Mouse (Mus musculus) hindbrain, embryonic 14.5 days (tissue): ENCODE measurements around the gene Kpna2. TPM values are rescaled to one million over a fixed set of nuclear protein-coding genes. Genes with fewer than 3 reads are reported as not detected.

ENCODE experiments used
- ATAC-seq: fragments of 200-750 bp; cut with Nextera tagmentation; 2 replicates; pipeline ENCODE4 v1.8.0; 2017; ENCODE audit warnings: moderate number of reproducible peaks, mild to moderate bottlenecking, moderate TSS enrichment, moderate library complexity; ENCODE audit not compliant: low FRiP score
- DNase-seq: peaks from one replicate; pipeline ENCODE4 v3.0.0-alpha.2; 2015; ENCODE audit warnings: low spot score
- H3K27ac ChIP-seq: fragments of 300-500 bp; sonication (generic); 2 replicates; pipeline ENCODE4 v1.5.1; 2014; ENCODE audit warnings: mild to moderate bottlenecking, moderate library complexity
- H3K27me3 ChIP-seq: fragments of 300-500 bp; sonication (generic); 2 replicates; pipeline ENCODE4 v1.6.1; 2014; ENCODE audit warnings: mild to moderate bottlenecking, low read length, mixed read lengths; ENCODE audit not compliant: control insufficient read depth, insufficient read depth
- H3K36me3 ChIP-seq: fragments of 300-500 bp; sonication (generic); replicated peaks from 2 replicates; pipeline ENCODE4 v1.6.1; 2014; ENCODE audit not compliant: control insufficient read depth, insufficient read depth
- H3K4me1 ChIP-seq: fragments of 300-500 bp; sonication (generic); replicated peaks from 2 replicates; pipeline ENCODE4 v1.6.1; 2014; ENCODE audit warnings: antibody characterized with exemption, low read length, mixed read lengths; ENCODE audit not compliant: control insufficient read depth, insufficient read depth
- H3K4me2 ChIP-seq: fragments of 300-500 bp; sonication (generic); replicated peaks from 2 replicates; pipeline ENCODE4 v1.6.1; 2014; ENCODE audit warnings: mild to moderate bottlenecking, moderate library complexity
- H3K4me3 ChIP-seq: fragments of 300-500 bp; sonication (generic); replicated peaks from 2 replicates; pipeline ENCODE4 v1.5.1; 2014; ENCODE audit warnings: mild to moderate bottlenecking, low read length
- H3K9ac ChIP-seq: fragments of 300-500 bp; sonication (generic); 2 replicates; pipeline ENCODE4 v1.6.1; 2014
- H3K9me3 ChIP-seq: fragments of 300-500 bp; sonication (generic); 2 replicates; pipeline ENCODE4 v1.6.1; 2016; ENCODE audit warnings: low read length; ENCODE audit not compliant: control insufficient read depth
- WGBS: fragments of 180-500 bp; shearing (Covaris S2); extraction: QIAGEN DNeasy Blood & Tissue Kit; methylation state at CpG from one replicate; pipeline ENCODE4 v1.1.7; 2014; 5-methylcytosine and 5-hydroxymethylcytosine counted together
- polyA plus RNA-seq: library from polyadenylated mRNA; unstranded; fragments of >200 nt; fragmentation: Nextera tagmentation; extraction: Ambion mirVana; gene quantifications from 2 replicates; pipeline ENCODE4 v1.2.1, GENCODE M21; 2014

Gene Kpna2
- 150 and 177 TPM in 2 replicates for polyA plus RNA-seq

DNA sequence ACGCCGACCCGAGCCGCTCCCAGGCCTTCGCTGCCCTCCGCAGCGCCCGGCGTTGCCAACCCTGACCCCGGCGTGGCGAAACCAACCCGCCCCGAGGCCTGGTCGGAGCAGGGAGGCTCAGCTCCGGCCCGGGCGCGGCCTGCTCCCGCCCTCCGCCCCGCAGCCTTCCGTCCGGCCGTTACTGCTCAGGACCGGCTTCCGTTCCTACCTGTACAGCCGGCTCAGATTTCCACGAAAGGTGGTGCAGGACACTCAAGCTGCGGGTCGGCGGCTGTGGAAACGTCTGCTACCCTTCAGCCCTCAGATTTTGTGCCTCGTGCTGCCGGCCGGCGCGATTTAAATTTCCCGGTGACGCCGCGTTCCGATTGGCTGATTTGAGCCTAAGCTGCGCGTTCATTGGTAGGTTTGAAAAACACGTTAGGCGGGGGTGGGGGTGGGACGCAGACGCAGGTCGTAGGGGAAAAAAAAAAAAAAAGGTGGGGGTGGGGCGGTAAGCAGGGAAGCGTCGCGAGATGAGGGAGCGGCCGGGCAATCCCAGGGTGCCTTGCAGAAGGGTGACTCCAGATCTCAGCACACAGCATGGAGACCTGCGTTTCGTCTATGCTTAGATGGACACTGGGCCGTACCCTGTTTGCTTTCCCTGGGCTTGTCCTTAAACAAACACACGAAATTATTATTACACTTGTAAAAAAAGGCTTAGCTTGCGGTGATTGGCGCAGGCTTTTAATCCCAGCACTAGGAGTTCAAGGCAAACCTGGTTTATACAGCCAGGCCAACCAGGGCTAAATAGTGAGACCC lies at the start of gene Kpna2:
Kpna2 (minus strand) TSS at position 391 of the 798 bp plus-strand sequence.
- peak within 1 kb of the TSS; percentile 82 for H3K4me2 ChIP-seq
- under 1% methylated on average over 61 of the region's 62 CpGs for WGBS
- H3K4me3 ChIP-seq: peak within 1 kb of the TSS; percentile 85
- peak within 1 kb of the TSS; percentile 92 for H3K27ac ChIP-seq
- DNase-seq: peak; percentile 94
- H3K27me3 ChIP-seq: no peaks in the 10 kb centered on the region
- peaks cover 12% of the 10 kb centered on the region; the same call in 1 of the 2 replicates for H3K4me1 ChIP-seq
- no peaks in the 10 kb centered on the region for H3K9me3 ChIP-seq
- peaks cover 25% of the 10 kb centered on the region for H3K36me3 ChIP-seq
- ATAC-seq: peak; percentile 95
- H3K9ac ChIP-seq: peak within 1 kb of the TSS; percentile 83

DNA sequence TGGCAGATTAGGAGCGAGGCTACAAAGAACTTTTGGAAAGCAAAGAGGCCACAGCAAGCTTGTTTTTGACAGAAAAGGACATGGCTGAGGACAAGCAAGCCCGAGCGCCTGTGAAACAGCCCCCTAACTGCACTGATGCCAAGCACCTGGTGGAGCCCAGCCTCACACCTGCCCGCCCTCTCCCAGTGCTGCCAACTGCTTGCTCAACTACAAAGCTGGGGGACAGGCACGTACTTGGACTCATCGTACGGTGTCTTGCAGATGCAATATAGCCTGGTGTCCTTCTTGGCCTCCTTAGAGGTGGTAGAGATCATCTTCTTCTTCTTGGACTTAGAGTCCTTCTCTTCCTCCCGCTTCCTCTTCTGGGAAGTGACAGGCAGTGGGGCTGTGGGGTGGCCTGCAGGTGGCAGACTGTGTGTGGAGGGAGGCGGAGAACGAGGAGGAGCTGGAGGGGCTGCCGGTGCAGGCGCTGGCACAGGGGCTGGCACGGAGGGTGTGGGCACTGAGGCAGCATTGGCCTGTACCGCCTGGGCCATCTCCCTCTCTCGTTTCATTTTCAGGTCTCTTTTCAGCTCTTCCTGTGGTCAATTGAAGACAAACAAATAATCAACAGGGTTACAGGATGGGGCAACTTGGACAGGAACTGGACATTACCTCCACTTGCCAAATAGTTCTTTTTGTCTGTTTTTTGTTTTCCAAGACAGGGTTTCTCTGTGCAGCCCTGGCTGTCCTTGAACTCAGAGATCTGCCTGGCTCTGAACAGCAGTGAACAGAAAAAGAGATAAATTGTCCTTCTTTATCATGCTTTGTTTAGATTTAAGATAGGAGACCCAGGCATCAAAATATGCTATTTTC lies 47.7 kb upstream of the Kpna2 start:
- no peaks in the 10 kb centered on the region for H3K27me3 ChIP-seq
- WGBS: 94% methylated on average over 15 of the region's 15 CpGs
- no peak for DNase-seq
- H3K36me3 ChIP-seq: peaks cover 65% of the 10 kb centered on the region
- H3K4me1 ChIP-seq: no peaks in the 10 kb centered on the region
- no peak overlapping the region for H3K9ac ChIP-seq
- no peak for ATAC-seq
- H3K4me2 ChIP-seq: no peak overlapping the region
- H3K27ac ChIP-seq: no peak overlapping the region
- no peaks in the 10 kb centered on the region for H3K9me3 ChIP-seq
- H3K4me3 ChIP-seq: no peak overlapping the region

- Histone ChIP-seq H3K9ac (no peak overlapping the region), H3K4me2 (no peak overlapping the region), H3K27me3 (no peaks in the 10 kb centered on the region), H3K27ac (no peak overlapping the region), H3K4me1 (no peaks in the 10 kb centered on the region), H3K36me3 (peaks cover 69% of the 10 kb centered on the region), H3K4me3 (no peak overlapping the region), H3K9me3 (no peaks in the 10 kb centered on the region)
- 97% methylated on average over 4 of the region's 4 CpGs for WGBS
- ATAC-seq: no peak
- no peak for DNase-seq
Measured at GRCm38 (mm10) chr11:107045546-107045945, 46.2 kb upstream of the Kpna2 start.

- Histone ChIP-seq H3K36me3 (peaks cover 81% of the 10 kb centered on the region), H3K4me1 (no peaks in the 10 kb centered on the region), H3K9ac (no peak overlapping the region), H3K27me3 (no peaks in the 10 kb centered on the region), H3K9me3 (no peaks in the 10 kb centered on the region), H3K27ac (0 out of 2 replicates have a peak overlapping the region, but pooled peaks have one; percentile 26), H3K4me3 (no peak overlapping the region), H3K4me2 (no peak overlapping the region)
- ATAC-seq (no peak; the same call in 1 of the 2 replicates), DNase-seq (peak; percentile 84)
- WGBS: 55% methylated on average over 5 of the region's 5 CpGs
Measured at GRCm38 (mm10) chr11:107044321-107044720, 45.0 kb upstream of the Kpna2 start.

GRCm38 (mm10) chr11:107043361-107043760 lies 44.0 kb upstream of the Kpna2 start:
- H3K36me3 ChIP-seq: peaks cover 91% of the 10 kb centered on the region
- H3K27ac ChIP-seq: no peak overlapping the region
- no peak overlapping the region for H3K9ac ChIP-seq
- 93% methylated on average over 11 of the region's 11 CpGs for WGBS
- no peak for ATAC-seq
- DNase-seq: no peak
- H3K4me2 ChIP-seq: no peak overlapping the region
- no peak overlapping the region for H3K4me3 ChIP-seq
- no peaks in the 10 kb centered on the region for H3K27me3 ChIP-seq
- no peaks in the 10 kb centered on the region for H3K4me1 ChIP-seq
- no peaks in the 10 kb centered on the region for H3K9me3 ChIP-seq

GRCm38 (mm10) chr11:107041396-107041795 lies 42.1 kb upstream of the Kpna2 start:
- DNase-seq (no peak), ATAC-seq (no peak)
- no peak overlapping the region for H3K4me2 ChIP-seq
- no peaks in the 10 kb centered on the region for H3K9me3 ChIP-seq
- 100% methylated on average over 3 of the region's 3 CpGs for WGBS
- no peak overlapping the region for H3K27ac ChIP-seq
- peaks cover 95% of the 10 kb centered on the region for H3K36me3 ChIP-seq
- no peak overlapping the region for H3K4me3 ChIP-seq
- no peaks in the 10 kb centered on the region for H3K4me1 ChIP-seq
- H3K27me3 ChIP-seq: no peaks in the 10 kb centered on the region
- no peak overlapping the region for H3K9ac ChIP-seq

DNA sequence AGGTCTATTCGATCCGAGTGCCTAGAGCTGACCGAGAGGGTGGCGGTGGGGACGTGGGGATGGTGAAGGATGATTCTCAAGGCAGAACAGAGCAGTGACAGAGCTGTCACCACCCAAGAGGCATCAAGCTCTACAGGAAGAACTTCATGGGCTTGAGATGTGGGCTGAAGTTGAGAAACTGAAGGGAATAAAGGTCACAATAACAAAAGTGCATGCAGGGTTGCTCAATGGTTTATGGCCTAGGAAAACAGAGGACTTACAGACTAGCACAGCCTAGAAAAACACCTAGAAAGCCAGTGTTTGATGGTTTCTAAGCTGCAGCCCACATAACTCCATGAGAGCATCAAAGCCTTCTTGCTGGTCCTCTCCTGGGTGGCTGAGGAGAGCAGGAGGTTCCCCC lies 40.1 kb upstream of the Kpna2 start:
- H3K4me2 ChIP-seq: no peak overlapping the region
- no peak overlapping the region for H3K9ac ChIP-seq
- no peaks in the 10 kb centered on the region for H3K4me1 ChIP-seq
- H3K27me3 ChIP-seq: no peaks in the 10 kb centered on the region
- ATAC-seq: no peak
- H3K27ac ChIP-seq: no peak overlapping the region
- H3K4me3 ChIP-seq: no peak overlapping the region
- no peaks in the 10 kb centered on the region for H3K9me3 ChIP-seq
- peaks cover 96% of the 10 kb centered on the region for H3K36me3 ChIP-seq
- DNase-seq: no peak
- WGBS: 91% methylated on average over 5 of the region's 5 CpGs

DNA sequence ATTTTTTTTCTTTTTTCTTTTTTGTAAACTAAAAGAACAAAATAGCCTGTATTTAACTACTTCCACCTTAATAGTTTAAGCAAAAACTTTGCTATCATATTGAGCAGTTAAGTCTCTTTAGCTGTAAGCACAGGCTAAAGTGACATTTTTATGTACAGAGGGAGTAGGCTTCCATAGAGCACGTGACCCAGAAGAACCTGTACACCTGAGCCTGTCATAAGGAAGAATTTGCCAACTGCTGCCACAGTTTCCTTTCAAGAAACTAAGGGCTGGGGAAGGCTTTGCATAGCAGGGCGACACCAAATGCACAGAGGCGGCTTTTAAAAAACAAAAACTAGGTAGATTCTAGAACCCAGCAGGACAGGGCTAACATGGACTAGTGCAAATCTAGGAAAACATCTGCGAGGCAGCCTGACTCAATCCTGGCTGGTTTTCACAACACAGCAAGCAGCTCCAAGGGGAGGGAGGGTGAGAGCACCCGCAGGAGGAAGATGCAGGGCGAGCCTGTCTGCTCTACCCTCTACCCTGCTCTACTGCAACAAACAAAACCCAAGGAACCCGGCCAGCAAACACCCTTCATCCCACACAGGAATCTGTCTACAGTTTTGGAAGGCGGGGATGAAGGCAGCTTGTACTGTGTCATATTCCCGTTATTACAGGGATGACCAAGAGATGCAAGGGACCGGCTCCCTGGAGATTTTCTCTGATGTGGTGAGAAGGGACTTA lies 34.9 kb upstream of the Kpna2 start:
- no peak overlapping the region for H3K4me3 ChIP-seq
- H3K4me1 ChIP-seq: peaks cover 5% of the 10 kb centered on the region; the same call in 1 of the 2 replicates
- H3K4me2 ChIP-seq: no peak overlapping the region
- H3K9ac ChIP-seq: no peak overlapping the region
- H3K9me3 ChIP-seq: no peaks in the 10 kb centered on the region
- no peak overlapping the region for H3K27ac ChIP-seq
- peaks cover 51% of the 10 kb centered on the region for H3K36me3 ChIP-seq
- WGBS: 86% methylated on average over 10 of the region's 10 CpGs
- no peak for DNase-seq
- ATAC-seq: no peak
- no peaks in the 10 kb centered on the region for H3K27me3 ChIP-seq

GRCm38 (mm10) chr11:107031635-107032034 lies 32.3 kb upstream of the Kpna2 start:
- Histone ChIP-seq H3K4me2 (no peak overlapping the region), H3K4me3 (no peak overlapping the region)
- 26% methylated on average over 7 of the region's 7 CpGs for WGBS

More at GRCm38 (mm10) chr11:107031635-107032034, 32.3 kb upstream of the Kpna2 start:
- no peaks in the 10 kb centered on the region for H3K9me3 ChIP-seq
- no peak overlapping the region for H3K9ac ChIP-seq
- H3K27ac ChIP-seq: no peak overlapping the region
- DNase-seq (no peak), ATAC-seq (no peak)
- no peaks in the 10 kb centered on the region for H3K27me3 ChIP-seq
- peaks cover 24% of the 10 kb centered on the region for H3K36me3 ChIP-seq
- peaks cover 11% of the 10 kb centered on the region for H3K4me1 ChIP-seq
